Mouse (Mus musculus) 3134 (cell line): ENCODE measurements at regions not wholly inside any gene's neighbourhood (a gene's known extent, or its start where the extent isn't known, plus 50 kb on each side); places are given as distances from the start of the nearest gene placed in this dataset.

Source experiments
- DNase-seq: peaks from one replicate; pipeline ENCODE4 v3.0.0-alpha.2; 2011; ENCODE audit warnings: low spot score; ENCODE audit not compliant: insufficient read length; ENCODE audit errors: extremely low read depth

DNA sequence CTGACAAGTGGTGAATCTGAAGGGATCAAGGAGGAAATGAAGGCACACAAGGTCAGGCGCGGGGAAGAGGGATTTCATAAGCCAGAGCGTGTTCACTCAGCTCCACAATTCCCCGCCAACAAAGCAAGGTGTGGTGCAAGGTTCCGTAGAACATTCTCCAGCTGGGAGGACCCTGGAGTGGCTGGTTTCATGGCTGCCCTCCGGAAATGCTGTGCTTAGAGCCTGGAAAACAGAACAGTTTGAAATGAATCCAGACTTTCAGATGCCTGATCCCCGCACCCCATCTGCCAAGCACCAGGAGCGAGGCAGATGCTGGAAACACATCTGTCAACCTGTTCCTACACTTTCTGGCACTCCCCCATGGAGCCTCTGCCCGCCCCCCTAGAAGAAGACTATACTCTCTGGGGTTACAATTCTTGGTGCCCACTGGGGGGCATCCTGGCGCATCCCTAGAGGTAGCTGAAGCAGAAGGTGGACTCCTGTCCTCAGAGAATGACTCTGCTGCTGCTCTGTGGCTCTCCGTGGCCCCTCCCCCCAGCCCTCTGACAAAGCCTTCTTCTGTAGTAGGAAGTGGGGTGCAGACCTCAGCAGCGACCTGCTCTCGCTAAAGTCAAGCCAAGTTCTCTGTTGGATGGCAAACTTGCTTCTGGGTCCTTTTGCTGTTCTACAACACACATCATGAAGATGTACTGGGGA is 54.5 kb upstream of the Mafb start:
- no peak for DNase-seq

DNA sequence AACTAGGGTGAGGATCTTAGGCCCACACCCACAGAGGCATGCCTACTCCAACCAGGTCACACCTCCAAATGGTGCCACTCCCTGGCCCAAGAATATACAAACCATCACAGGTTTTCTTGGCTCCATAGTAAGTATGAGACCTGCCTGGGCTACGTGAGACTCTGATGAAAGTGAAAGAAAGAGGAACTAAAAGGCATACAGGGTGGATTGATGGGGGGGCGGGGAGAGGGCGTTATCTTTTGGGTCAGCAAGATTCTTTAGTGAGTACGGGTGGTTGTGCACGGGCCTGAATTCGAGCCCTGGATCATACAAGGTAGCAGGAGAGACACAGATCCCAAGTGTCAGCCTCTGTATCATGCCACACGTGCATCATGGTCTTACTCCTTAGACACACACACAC is 57.6 kb upstream of the Mafb start:
- no peak for DNase-seq

DNA sequence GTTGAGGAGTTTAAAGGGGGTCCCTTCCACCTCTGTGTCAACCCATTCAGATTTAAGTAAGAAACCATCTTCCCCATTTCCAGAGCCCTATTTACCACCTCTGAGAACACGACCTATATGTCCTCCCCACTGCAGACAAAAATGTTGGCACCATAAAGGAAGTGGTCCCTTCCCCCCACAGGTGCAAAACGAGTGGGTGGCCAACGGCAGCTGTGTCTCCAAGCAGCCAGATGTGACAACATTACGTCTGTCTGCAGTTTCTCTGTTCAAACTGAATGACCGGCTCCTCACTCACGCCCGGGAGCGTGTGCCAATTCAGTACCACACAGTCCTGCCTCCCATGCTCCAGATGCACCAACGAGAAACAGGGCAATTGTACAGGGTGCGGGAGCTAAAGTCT is 60.6 kb upstream of the Mafb start:
- DNase-seq: no peak

DNA sequence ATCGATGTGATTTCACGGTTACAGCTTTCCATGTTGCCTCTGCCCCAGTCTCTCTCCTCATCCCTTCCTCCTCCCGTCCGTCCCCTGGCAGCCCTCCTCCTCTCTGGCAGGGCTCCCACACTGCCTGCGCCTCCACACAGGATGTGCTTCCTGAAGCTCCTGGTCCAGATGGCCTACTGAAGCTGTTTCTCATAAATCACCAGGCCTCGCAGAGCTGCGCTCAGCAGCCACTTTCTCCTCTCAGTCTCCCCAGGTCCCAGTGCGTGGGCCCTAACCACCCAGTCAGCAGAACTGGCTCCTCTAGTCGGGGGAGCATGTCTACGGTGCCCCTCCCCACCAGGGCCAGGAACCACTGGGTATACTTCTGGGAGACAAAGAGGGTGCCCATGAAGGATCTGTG is 66.4 kb upstream of the Mafb start:
- DNase-seq: no peak

DNA sequence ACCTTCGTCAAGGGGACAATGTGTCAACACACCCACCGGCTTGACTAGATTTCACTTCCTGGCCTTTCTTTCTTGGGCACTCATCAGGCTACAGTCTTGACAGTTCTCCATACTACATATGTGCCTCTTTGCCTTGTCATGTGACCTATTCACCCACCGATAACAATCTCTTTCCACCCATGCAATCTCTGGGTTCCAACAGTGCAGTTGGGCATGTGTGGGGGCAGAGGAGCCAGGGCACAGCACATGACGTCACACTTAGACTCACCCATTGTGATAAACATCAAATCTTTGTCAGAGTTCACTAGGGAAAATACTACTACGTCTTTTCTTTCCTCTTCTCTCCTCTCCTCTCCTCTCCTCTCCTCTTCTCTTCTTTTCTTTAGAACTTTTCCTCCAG is 67.8 kb upstream of the Mafb start:
- no peak for DNase-seq

DNA sequence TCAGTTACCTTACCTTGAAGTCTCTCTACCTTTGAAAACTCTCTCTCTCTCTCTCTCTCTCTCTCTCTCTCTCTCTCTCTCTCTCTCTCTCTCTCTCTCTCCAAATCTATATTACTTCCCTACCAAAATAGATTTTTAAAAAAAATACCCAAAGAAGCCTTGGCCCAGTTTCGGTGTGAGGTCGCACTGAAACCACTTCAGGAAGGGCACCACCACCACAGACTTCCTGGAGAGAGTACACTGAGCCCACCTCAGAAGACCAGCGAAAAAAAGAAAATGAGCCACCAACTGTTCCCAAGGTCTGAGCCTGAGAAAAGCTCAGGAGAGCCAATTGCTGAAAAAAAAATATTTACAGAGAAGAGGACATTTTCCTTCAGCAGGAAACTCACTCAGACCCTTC is 68.8 kb upstream of the Mafb start:
- DNase-seq: no peak

DNA sequence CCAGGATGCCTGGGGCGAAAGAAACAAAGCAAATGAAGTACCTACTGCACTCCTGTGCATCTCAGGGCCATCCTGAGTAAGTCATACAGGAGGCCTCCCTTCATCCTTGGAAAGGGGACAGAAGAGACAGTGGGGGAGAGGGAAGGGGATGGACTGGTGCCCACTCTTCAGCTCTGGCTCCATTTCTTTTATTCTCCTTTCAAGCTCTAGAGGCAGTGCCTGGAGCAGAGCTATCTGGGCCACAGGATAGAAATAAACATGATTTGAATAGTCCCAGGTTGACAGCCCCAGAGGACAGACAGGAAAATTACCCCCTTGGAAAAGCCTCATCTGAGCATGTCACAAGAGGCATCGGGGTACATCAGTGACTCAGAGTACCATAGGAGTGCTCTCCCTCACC is 72.2 kb upstream of the Mafb start:
- no peak for DNase-seq

DNA sequence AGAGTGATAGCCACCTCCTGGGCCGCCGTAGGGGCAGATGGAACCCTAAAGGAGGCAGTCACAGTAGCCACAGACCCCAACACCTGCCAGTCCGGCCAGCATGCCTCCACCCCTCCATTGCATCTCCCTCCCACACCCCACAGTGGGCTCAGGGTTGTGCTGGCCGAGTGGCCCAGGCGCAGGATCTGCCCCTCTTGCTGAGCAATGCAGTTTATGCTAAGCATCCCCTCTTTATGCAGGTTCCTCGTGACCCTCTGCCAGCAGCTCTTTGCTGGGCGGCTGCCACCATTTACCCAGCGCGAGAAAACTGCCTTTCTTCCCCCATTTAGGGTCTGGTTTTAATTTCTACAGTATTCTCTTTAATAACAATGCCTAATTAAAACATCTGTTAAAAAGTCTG is 73.4 kb upstream of the Mafb start:
- no peak for DNase-seq

DNA sequence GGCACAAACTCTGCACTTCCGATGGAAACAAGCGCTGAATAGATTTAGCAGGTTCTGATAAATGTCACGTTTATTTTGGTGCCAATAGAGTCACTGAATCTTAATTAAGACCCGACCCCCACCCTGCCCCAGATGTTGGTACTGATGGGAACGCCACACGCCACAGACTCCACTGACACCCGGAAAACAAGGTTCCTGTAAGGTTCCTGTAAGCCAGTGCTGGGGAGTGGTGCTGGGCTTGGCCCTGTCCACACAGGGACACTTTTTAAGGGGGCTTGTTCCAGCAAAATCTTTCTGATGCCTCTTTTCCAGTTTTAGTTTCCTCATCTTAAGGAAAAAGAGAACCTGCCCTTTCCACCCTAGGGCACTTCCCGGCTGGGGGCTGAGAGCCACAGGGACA is 84.2 kb upstream of the Mafb start:
- no peak for DNase-seq

DNA sequence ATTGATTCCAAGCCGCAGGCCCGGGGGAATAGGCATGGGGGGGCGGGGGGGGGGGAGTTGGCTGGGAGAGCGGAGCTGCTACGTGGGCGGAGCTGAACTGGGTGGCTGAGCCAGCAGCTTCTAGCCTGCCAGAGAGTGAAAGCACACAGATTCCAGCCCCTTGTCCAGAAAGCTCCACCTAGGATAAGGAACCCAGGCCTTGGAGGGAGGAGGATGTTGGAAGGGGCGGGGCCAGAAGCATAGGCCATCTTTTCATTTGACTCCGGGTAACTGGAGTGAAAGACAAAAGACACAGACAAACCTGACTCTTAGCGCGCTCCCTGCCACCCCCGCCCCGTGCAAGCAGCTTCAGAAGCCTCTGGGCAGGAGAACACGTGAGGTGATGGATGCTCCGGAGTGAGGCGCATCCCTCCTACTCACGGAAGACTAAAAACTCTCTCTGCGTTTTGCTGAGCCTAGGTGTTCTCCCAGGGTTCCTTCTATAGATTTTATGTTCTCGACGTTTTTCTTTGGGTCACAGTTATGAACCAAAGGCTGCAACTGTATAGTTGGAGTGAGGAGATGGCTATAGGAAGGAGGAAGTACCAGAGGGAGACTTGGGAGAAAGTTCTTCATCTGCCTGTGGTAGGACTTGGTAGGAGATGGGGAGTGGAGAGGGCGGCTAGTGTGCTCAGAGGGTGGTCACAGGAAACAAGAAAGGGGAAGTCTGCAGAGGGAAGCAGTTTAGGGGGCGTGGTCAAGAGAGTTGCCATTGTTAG is 84.8 kb upstream of the Mafb start:
- DNase-seq: no peak

DNA sequence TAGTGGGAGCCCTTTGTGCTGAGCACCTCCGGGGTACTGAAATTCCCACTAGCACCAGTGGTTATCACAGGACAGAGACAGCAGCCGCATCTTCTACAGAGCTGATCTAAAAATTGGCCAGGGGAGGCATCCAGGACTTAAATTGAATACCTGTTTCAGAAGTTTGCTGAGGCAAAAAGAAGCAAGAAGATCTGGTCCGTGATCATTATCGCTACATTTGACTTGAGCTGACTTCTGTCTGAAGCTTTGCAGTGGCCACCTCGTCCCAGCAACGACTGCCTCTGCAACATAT is 85.3 kb upstream of the Mafb start:
- DNase-seq: no peak

DNA sequence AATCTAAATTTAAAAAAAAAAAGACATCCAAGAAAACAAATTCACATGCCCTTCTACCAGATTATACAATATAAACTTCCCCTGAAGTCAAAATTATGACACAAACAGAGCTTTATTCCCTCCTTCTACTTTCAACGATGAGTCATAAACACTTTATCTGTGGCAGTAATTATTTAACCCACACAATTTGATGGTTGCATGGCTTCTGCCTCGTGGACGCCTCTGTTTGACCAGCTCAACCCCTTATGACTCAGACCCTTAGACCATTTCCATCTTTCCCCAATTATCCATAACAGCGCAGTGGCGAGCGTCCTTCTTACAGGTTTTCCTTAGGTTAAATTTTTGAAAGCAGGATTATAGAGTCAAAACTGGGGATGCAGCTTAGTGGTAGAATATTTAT is 85.9 kb upstream of the Mafb start:
- no peak for DNase-seq

DNA sequence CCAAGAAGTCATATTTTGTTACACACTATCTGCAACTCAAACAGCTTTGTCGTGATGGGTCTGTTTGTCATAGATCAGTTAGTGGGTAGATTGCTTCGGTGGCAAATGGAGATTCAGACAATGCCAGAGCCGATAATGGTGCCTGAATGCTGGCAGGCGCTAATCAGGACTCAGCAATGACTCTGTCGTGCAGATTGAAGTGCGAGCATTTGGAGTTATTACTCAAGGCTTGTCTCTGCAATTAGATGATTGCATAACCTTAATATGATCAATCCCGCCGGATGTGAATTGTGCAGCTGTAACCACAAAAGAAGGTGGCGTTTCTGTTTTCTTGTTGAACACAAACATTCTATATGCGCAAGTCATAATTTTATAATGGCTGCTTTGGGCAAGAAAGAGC is 88.8 kb upstream of the Mafb start:
- DNase-seq: no peak

DNA sequence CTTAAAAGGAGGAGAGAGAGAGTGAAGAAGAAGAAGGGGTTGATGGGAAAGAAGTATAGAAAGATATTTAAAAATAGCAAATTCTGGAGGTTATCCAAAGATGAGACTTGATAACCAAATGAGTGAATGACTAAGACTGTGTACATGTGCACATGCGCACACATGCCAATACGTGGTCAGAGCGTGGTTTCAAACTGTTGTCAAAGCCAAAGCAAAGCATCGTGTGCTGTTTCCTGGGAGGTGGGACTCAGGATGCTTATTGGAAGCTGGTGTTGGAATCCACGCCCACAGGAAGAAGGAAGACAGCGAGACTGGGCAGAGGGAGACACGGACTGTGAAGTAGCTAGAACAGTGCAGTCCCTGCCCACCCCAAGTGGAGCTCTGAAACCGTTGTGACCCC is 89.8 kb upstream of the Mafb start:
- DNase-seq: peak; percentile 16

DNA sequence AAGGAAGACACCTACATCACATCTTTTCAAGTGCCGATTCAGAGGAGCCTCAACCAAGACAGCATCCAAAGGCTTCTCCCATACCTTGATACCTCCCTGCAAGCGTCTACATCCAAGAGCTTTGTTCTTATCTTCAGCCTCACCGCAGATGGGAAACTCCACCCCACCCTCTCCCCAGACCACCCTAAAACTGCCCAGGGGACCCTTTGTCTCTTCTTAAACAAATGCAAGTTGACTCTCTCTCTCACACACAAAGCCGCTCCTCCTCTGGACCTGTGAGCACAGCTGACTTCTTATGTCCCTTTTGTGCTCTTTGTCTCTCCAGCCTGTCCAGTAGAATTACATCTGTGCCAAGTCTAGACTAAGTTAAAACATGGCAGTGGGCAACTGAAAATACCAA is 104.7 kb upstream of the Mafb start:
- no peak for DNase-seq

DNA sequence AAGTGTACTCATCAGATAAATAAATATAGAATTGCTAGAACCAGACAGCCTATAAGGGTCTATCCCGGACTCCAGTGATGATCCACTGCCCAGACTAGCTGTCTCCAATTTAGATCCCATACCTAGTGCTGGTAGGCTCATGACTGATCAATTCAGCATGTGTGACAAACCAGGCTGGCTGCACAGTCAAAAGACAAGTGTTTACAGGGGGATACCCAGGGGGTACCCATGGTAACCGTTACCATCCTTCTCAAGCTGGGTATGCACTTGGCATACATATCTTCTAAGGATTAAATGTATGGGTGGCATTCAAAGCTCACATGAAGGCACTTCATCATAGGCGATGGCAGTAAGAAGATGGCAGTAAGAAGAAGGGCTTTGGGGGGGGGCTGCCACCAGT is 109.3 kb upstream of the Mafb start:
- no peak for DNase-seq

DNA sequence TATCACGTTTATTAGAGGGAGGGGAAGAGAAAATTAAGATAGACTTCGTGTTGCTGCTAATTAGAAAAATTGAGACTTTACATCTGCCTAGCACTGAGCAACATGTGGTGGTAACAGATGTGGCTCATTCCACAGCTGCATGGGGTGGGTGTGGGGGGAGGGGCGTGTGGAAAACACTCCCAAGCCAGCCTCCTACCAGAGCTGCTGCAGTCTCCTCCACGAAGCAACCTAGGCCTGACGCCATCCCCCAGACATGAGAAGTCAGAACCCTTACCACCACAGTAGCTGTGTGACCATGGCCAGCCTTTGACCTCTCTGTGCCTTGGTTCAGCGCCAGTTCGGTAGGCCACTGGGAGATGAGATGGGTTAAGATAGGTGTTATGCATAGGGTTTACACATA is 112.4 kb upstream of the Mafb start:
- DNase-seq: no peak

DNA sequence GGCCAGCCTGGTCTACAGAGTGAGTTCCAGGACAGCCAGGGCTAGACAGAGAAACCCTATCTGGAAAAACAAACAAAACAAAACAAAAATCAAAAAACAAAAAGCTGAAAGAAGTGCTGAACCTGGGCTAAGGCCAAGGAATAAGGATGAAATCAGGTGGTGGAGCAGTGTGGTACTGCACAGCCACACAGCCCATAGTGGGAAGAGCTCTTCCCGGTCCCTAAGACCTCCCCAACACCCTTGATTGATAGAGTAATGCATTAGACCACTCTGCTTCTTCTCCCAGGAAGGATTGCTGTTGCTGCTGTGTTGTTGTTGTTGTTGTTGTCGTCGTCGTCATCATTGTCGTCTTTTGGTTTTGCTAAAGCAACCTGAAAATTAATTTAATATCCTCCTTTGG is 118.2 kb upstream of the Mafb start:
- no peak for DNase-seq

DNA sequence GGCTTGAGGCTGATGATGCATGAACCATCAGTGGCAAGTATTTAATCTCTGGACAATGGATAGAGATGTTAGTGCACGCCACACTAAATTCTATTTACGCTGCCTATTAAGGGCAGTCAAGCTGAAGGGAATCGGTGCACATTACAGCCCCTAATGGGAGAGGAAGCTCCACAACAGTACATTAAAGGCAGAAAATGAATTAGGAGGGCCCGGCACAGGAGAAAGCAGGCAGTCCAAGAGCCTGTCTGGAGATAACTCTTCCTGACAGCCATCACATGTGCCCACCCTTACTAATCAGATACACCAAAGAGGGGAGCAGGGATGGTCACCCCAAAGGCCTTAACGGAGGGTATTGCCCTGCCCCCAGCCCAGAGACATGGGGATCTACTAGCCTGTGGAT is 118.7 kb upstream of the Mafb start:
- DNase-seq: no peak

DNA sequence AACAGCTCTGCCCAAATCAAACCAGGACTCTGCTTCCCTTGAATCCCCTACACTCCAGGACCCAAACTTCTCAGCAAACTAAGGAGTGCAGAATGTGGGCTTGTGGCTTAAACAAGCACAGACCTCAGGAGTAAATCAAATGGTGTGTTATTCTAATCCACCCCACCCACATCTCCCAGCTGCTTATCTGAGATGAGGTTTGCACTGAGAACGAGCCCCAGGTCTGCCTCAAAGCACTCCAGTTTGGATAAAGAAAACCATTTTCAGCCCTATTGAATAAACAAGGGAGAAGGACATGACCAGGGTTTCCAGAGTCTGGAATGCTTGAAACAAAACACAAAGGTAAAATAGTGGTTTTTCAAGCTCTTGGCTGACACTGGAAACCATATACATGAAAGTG is 132.9 kb upstream of the Mafb start:
- DNase-seq: no peak

DNA sequence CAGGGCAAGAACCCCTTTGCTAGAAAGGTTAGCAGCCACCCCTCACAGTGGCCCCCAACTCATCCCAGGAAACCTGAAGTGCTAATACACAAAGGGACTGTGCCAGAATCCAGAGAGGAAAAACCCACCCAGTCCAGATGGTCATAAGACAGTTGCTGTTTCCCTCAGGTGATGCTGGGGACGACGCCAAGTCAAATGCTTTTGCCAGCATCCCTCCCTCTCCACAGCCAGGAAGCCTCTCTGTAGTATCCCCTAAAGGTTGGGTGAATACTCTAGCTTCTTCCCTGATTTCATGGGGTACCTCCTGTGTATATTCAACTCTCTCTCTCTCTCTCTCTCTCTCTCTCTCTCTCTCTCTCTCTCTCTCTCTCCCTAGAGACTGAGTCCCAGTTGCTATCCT is 136.0 kb upstream of the Mafb start:
- DNase-seq: no peak

DNA sequence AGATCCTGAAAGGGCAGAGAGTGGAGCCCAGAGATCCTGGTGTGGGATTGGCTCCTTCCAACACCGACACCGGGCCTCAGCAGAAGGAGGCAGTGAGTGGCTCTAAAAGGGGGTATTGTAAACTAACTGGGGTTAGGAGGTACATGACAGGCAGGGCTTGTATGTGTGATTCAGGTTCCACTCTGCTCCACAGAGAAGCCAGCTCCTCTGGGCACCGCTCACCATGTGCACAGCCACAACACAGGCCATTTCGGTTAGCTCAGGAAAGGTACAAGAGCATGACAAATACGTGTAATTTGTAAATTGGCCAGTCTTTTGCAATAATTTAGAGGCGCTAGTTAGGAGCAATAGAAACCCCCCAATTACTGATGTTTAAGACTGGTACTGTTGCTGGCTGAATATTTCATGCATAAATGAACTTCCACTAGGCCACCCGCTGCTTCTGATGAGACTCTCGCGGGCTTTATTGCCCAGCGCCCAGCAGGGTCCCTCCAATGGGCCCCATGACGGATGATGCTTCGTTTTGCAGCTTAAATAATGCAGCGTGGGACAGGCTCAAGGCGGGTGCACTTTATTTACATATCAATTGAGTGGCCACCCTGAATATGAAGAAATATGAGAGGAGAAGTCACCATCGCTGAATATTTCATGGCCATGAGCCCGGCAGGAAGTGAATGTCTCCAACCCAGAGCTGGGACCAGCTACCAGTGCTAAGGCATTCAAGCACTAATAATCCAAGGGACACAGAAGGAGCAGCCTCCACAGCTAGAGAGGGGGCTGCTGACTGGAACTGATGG is 136.9 kb upstream of the Mafb start:
- DNase-seq: no peak
